Mouse (Mus musculus): ENCODE results near the gene F13a1. TPM values are rescaled to one million over a fixed set of nuclear protein-coding genes. Genes with fewer than 3 reads are reported as not detected.

The F13a1 gene
- polyA plus RNA-seq, 1 experiment: 1.5 TPM

- no peak overlapping the region for H3K4me3 ChIP-seq (ENCODE audit: insufficient read depth, low read depth, low read length)
- no peaks in the 10 kb centered on the region for H3K36me3 ChIP-seq (ENCODE audit: control insufficient read depth, insufficient read depth, low read length)
- no peaks in the 10 kb centered on the region for H3K4me1 ChIP-seq (ENCODE audit: control insufficient read depth, insufficient read depth, low read length)
- DNase-seq: no peak
- H3K27me3 ChIP-seq (replicated peaks; ENCODE audit: control insufficient read depth, insufficient read depth, low read length): no peaks in the 10 kb centered on the region
- no peak overlapping the region for H3K27ac ChIP-seq (ENCODE audit: insufficient read depth, low read depth, low read length)
- WGBS: 85% methylated on average over 3 of the region's 3 CpGs
- TF ChIP-seq POLR2A (IDR thresholded peaks at IDR 0.05; ENCODE audit: low read depth, low read length) (no peak), CTCF (conservative IDR thresholded peaks at IDR 0.05; ENCODE audit: insufficient read depth, insufficient read length, low read depth, low read length) (no peak)
These were observed 148.4 kb downstream of the F13a1 start for GRCm38 (mm10) chr13:36901603-36902002.

GRCm38 (mm10) chr13:36901016-36901415, 149.0 kb downstream of the F13a1 start:
- Histone ChIP-seq H3K27me3 (replicated peaks; ENCODE audit: control insufficient read depth, insufficient read depth, low read length) (no peaks in the 10 kb centered on the region), H3K4me1 (ENCODE audit: control insufficient read depth, insufficient read depth, low read length) (no peaks in the 10 kb centered on the region), H3K4me3 (ENCODE audit: insufficient read depth, low read depth, low read length) (no peak overlapping the region), H3K36me3 (ENCODE audit: control insufficient read depth, insufficient read depth, low read length) (no peaks in the 10 kb centered on the region), H3K27ac (ENCODE audit: insufficient read depth, low read depth, low read length) (no peak overlapping the region)
- TF ChIP-seq POLR2A (IDR thresholded peaks at IDR 0.05; ENCODE audit: low read depth, low read length) (no peak), CTCF (conservative IDR thresholded peaks at IDR 0.05; ENCODE audit: insufficient read depth, insufficient read length, low read depth, low read length) (no peak)
- WGBS: 60% methylated on average over 3 of the region's 3 CpGs
- no peak for DNase-seq

GRCm38 (mm10) chr13:36896061-36896460, 154.0 kb downstream of the F13a1 start:
- no peaks in the 10 kb centered on the region for H3K4me1 ChIP-seq (ENCODE audit: control insufficient read depth, insufficient read depth, low read length)
- H3K36me3 ChIP-seq (ENCODE audit: control insufficient read depth, insufficient read depth, low read length): no peaks in the 10 kb centered on the region
- H3K4me3 ChIP-seq (ENCODE audit: insufficient read depth, low read depth, low read length): no peak overlapping the region
- TF ChIP-seq POLR2A (IDR thresholded peaks at IDR 0.05; ENCODE audit: low read depth, low read length) (no peak), CTCF (conservative IDR thresholded peaks at IDR 0.05; ENCODE audit: insufficient read depth, insufficient read length, low read depth, low read length) (no peak)
- H3K27me3 ChIP-seq (replicated peaks; ENCODE audit: control insufficient read depth, insufficient read depth, low read length): no peaks in the 10 kb centered on the region
- 58% methylated on average over 3 of the region's 3 CpGs for WGBS
- no peak for DNase-seq
- no peak overlapping the region for H3K27ac ChIP-seq (ENCODE audit: insufficient read depth, low read depth, low read length)

- TF ChIP-seq CTCF (conservative IDR thresholded peaks at IDR 0.05; ENCODE audit: insufficient read depth, insufficient read length, low read depth, low read length): no peak
- no peak for TF ChIP-seq POLR2A (IDR thresholded peaks at IDR 0.05; ENCODE audit: low read depth, low read length)
- 96% methylated on average over 3 of the region's 3 CpGs for WGBS
- H3K4me3 ChIP-seq (ENCODE audit: insufficient read depth, low read depth, low read length): no peak overlapping the region
- H3K27me3 ChIP-seq (replicated peaks; ENCODE audit: control insufficient read depth, insufficient read depth, low read length): no peaks in the 10 kb centered on the region
- H3K27ac ChIP-seq (ENCODE audit: insufficient read depth, low read depth, low read length): no peak overlapping the region
- H3K36me3 ChIP-seq (ENCODE audit: control insufficient read depth, insufficient read depth, low read length): no peaks in the 10 kb centered on the region
- no peak for DNase-seq
- no peaks in the 10 kb centered on the region for H3K4me1 ChIP-seq (ENCODE audit: control insufficient read depth, insufficient read depth, low read length)
These were observed 156.3 kb downstream of the F13a1 start for GRCm38 (mm10) chr13:36893762-36894161.

- Histone ChIP-seq H3K27me3 (replicated peaks; ENCODE audit: control insufficient read depth, insufficient read depth, low read length) (no peaks in the 10 kb centered on the region), H3K27ac (ENCODE audit: insufficient read depth, low read depth, low read length) (no peak overlapping the region), H3K36me3 (ENCODE audit: control insufficient read depth, insufficient read depth, low read length) (no peaks in the 10 kb centered on the region), H3K4me3 (ENCODE audit: insufficient read depth, low read depth, low read length) (no peak overlapping the region), H3K4me1 (ENCODE audit: control insufficient read depth, insufficient read depth, low read length) (no peaks in the 10 kb centered on the region)
- TF ChIP-seq CTCF (conservative IDR thresholded peaks at IDR 0.05; ENCODE audit: insufficient read depth, insufficient read length, low read depth, low read length): no peak
- 78% methylated on average over 1 of the region's 1 CpGs for WGBS
- DNase-seq: no peak
These were observed 157.8 kb downstream of the F13a1 start for GRCm38 (mm10) chr13:36892216-36892615.

GRCm38 (mm10) chr13:36885973-36886372, 164.1 kb downstream of the F13a1 start:
- no peak for TF ChIP-seq CTCF (conservative IDR thresholded peaks at IDR 0.05; ENCODE audit: insufficient read depth, insufficient read length, low read depth, low read length)
- no peak for TF ChIP-seq POLR2A (IDR thresholded peaks at IDR 0.05; ENCODE audit: low read depth, low read length)
- WGBS: 77% methylated on average over 7 of the region's 7 CpGs
- Histone ChIP-seq H3K27ac (ENCODE audit: insufficient read depth, low read depth, low read length) (no peak overlapping the region), H3K4me3 (ENCODE audit: insufficient read depth, low read depth, low read length) (no peak overlapping the region), H3K36me3 (ENCODE audit: control insufficient read depth, insufficient read depth, low read length) (no peaks in the 10 kb centered on the region), H3K4me1 (ENCODE audit: control insufficient read depth, insufficient read depth, low read length) (no peaks in the 10 kb centered on the region), H3K27me3 (replicated peaks; ENCODE audit: control insufficient read depth, insufficient read depth, low read length) (no peaks in the 10 kb centered on the region)
- no peak for DNase-seq

GRCm38 (mm10) chr13:36839111-36839510, 210.9 kb downstream of the F13a1 start:
- no peaks in the 10 kb centered on the region for H3K36me3 ChIP-seq (ENCODE audit: control insufficient read depth, insufficient read depth, low read length)
- H3K4me3 ChIP-seq (ENCODE audit: insufficient read depth, low read depth, low read length): no peak overlapping the region
- no peak for DNase-seq
- WGBS: 81% methylated on average over 3 of the region's 3 CpGs
- H3K4me1 ChIP-seq (ENCODE audit: control insufficient read depth, insufficient read depth, low read length): no peaks in the 10 kb centered on the region
- no peaks in the 10 kb centered on the region for H3K27me3 ChIP-seq (replicated peaks; ENCODE audit: control insufficient read depth, insufficient read depth, low read length)
- no peak overlapping the region for H3K27ac ChIP-seq (ENCODE audit: insufficient read depth, low read depth, low read length)
- TF ChIP-seq CTCF (conservative IDR thresholded peaks at IDR 0.05; ENCODE audit: insufficient read depth, insufficient read length, low read depth, low read length) (no peak), POLR2A (IDR thresholded peaks at IDR 0.05; ENCODE audit: low read depth, low read length) (no peak)
